In the genomic region with DNA sequence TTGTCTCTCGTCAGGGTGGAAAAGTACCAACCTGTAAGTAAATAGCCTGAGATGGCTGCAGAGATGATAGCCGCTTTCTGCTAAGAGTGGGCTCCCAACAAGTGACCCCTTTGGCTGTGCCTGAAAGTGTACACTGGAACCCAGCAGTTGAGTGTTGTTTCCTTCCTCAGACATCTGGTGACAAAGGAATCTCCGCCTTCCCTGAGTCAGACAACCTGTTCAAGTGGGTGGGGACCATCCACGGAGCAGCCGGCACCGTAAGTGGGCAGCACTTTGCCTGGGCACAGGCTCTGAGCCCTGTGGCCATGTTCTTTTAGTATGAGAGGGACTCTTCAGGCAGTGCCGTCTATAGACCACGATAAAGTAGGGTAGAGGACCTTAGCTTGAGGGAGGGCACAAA, we compare ENCODE assay signal across 10 mouse cellular contexts. TPM values are rescaled to one million over a fixed set of nuclear protein-coding genes. Genes with fewer than 3 reads are reported as not detected.
A peak's percentile ranks its signal among the peaks of the same experiment; 100 is the strongest.
DNase-seq lines count a peak whose midpoint lies in the region; ATAC-seq and TF ChIP-seq lines count a peak whose summit lies in the region.
"Had no signal": no experiment of that assay in that cellular context is flagged by ENCODE, and none has a peak within 500 bp of the region (broad histone marks: within the 10 kb centered on the region; RNA-seq: fewer than 3 reads in every experiment).

No protein-coding gene starts in this region.

- whole genome bisulfite sequencing in heart, embryonic 12.5 days: 69% methylated on average over 8 of the region's 8 CpGs
- WGBS in forebrain, embryonic 15.5 days: 79% methylated on average over 8 of the region's 8 CpGs
- 62% methylated on average over 8 of the region's 8 CpGs for WGBS in liver, embryonic 14.5 days (ENCODE audit: insufficient replicate concordance)

- TF ChIP-seq CTCF in C2C12 (IDR thresholded peaks at IDR 0.05; ENCODE audit: control insufficient read depth, insufficient read depth, insufficient read length): no peak
- no peak for TF ChIP-seq CTCF in liver, embryonic 14.5 days (IDR thresholded peaks at IDR 0.05; ENCODE audit: low read depth)

- peaks cover 32% of the 10 kb centered on the region for H3K4me1 ChIP-seq in heart, embryonic 12.5 days (replicated peaks)
- H3K4me1 ChIP-seq in forebrain, embryonic 15.5 days: peaks cover 25% of the 10 kb centered on the region
- H3K4me1 ChIP-seq in liver, embryonic 14.5 days (replicated peaks; ENCODE audit: control insufficient read depth in 2 of 2, insufficient read depth in 2 of 2, low read length in 1 of 2): peaks cover 29 to 34% of the 10 kb centered on the region in 2 experiments

- peak overlapping the region; percentile 85 for H3K9ac ChIP-seq in heart, embryonic 12.5 days
- 0 out of 2 replicates have a peak overlapping the region, but pooled peaks have one; percentile 53 for H3K9ac ChIP-seq in forebrain, embryonic 15.5 days (replicated peaks)
- H3K9ac ChIP-seq in liver, embryonic 14.5 days (replicated peaks): peak overlapping the region; percentile 98

- peaks cover 47% of the 10 kb centered on the region for H3K36me3 ChIP-seq in heart, embryonic 12.5 days
- H3K36me3 ChIP-seq in C2C12 (ENCODE audit: control insufficient read depth, insufficient read depth): peaks cover 48% of the 10 kb centered on the region
- peaks cover 22% of the 10 kb centered on the region for H3K36me3 ChIP-seq in forebrain, embryonic 15.5 days
- peaks cover 53% of the 10 kb centered on the region for H3K36me3 ChIP-seq in liver, embryonic 14.5 days (replicated peaks; ENCODE audit: control insufficient read depth, insufficient read depth, low read depth)

- peak overlapping the region; percentile 98 for H3ac ChIP-seq in C2C12 (ENCODE audit: control insufficient read depth, insufficient read length, low read depth)

- H3K9me3 ChIP-seq in heart, embryonic 12.5 days (replicated peaks): no peaks in the 10 kb centered on the region
- no peaks in the 10 kb centered on the region for H3K9me3 ChIP-seq in forebrain, embryonic 15.5 days
- H3K9me3 ChIP-seq in liver, embryonic 14.5 days (ENCODE audit: control insufficient read depth, low read length): no peaks in the 10 kb centered on the region

- no peak for DNase-seq in heart, postnatal 36 days
- DNase-seq in liver, embryonic 14.5 days (ENCODE audit: low read depth in 3 of 3, low spot score in 3 of 3): no peak
- DNase-seq in layer of hippocampus, adult 9-11 months: no peak
- DNase-seq in layer of hippocampus, adult 11-12 months (ENCODE audit: low spot score): no peak
- DNase-seq in gastrocnemius, postnatal 4 days (ENCODE audit: low spot score in 2 of 2): no peak

- no peak for ATAC-seq in heart, embryonic 12.5 days (ENCODE audit: insufficient number of reproducible peaks, low FRiP score)
- no peak for ATAC-seq in forebrain, embryonic 15.5 days (replicated peaks)
- ATAC-seq in liver, embryonic 14.5 days (ENCODE audit: insufficient read depth): no peak

- peak overlapping the region; percentile 88 for H3K4me3 ChIP-seq in heart, embryonic 12.5 days
- H3K4me3 ChIP-seq in C2C12 (ENCODE audit: insufficient read depth, poor library complexity, severe bottlenecking): peak overlapping the region; percentile 99
- peak overlapping the region; percentile 73 for H3K4me3 ChIP-seq in forebrain, embryonic 15.5 days
- peak overlapping the region; percentile 88 to 91 for H3K4me3 ChIP-seq in liver, embryonic 14.5 days (ENCODE audit: insufficient read depth in 1 of 2, low read depth in 2 of 2, low read length in 2 of 2)

- no peak for TF ChIP-seq EP300 in liver, embryonic 14.5 days (IDR thresholded peaks at IDR 0.05; ENCODE audit: low read depth)

- H3K27ac ChIP-seq in heart, embryonic 12.5 days (ENCODE audit: poor library complexity, severe bottlenecking): no peak overlapping the region
- H3K27ac ChIP-seq in forebrain, embryonic 15.5 days (replicated peaks): no peak overlapping the region
- H3K27ac ChIP-seq in liver, embryonic 14.5 days: peak overlapping the region; percentile 92

- peak overlapping the region; percentile 95 for H3K4me2 ChIP-seq in heart, embryonic 12.5 days
- H3K4me2 ChIP-seq in forebrain, embryonic 15.5 days (replicated peaks): peak overlapping the region; percentile 96
- H3K4me2 ChIP-seq in liver, embryonic 14.5 days (ENCODE audit: low read depth): peak overlapping the region; percentile 86

- peaks cover 31% of the 10 kb centered on the region for H3K79me2 ChIP-seq in C2C12 (ENCODE audit: control insufficient read depth, insufficient read depth)

- H3K79me3 ChIP-seq in C2C12 (ENCODE audit: low read depth): peaks cover 20% of the 10 kb centered on the region

- H3K27me3 ChIP-seq in heart, embryonic 12.5 days (replicated peaks): no peaks in the 10 kb centered on the region
- no peaks in the 10 kb centered on the region for H3K27me3 ChIP-seq in C2C12 (ENCODE audit: control insufficient read depth, insufficient read depth, insufficient read length)
- H3K27me3 ChIP-seq in forebrain, embryonic 15.5 days: no peaks in the 10 kb centered on the region
- H3K27me3 ChIP-seq in liver, embryonic 14.5 days (ENCODE audit: control insufficient read depth, insufficient read depth, low read length): no peaks in the 10 kb centered on the region

- intact Hi-C loops in heart, postnatal 36 days (cut with DNase I): no loop called here

TF ChIP-seq in C2C12, 6 proteins besides CTCF, POLR2A, EP300 and RAD21:
- TF ChIP-seq MYOG (IDR thresholded peaks at IDR 0.05; ENCODE audit: control insufficient read depth, extremely low read depth, insufficient read length) (no peak), USF1 (IDR thresholded peaks at IDR 0.05; ENCODE audit: low read depth) (no peak), FOSL1 (IDR thresholded peaks at IDR 0.05; ENCODE audit: insufficient read depth, low read length, poor library complexity, severe bottlenecking) (no peak)

RNA-seq across cellular contexts. Expression of a gene that starts 1.4 kb away (rescaled TPM):
- polyA plus RNA-seq in heart, embryonic 12.5 days (2016; fragmentation: Nextera tagmentation; extraction: Ambion mirVana): 455 and 459 TPM in 2 replicates
- 1 to 10 TPM; 2.5 to 3.1 TPM for total RNA-seq in heart, postnatal 36 days (2021)
- polyA plus RNA-seq in C2C12 (2012; fragmentation: generic; extraction: Trizol): 279 TPM
- 199 and 232 TPM in 2 replicates for polyA plus RNA-seq in forebrain, embryonic 15.5 days (2015; fragmentation: Nextera tagmentation; extraction: Ambion mirVana)
- 459 and 465 TPM in 2 replicates for polyA plus RNA-seq in liver, embryonic 14.5 days (2012; rRNA removed)
- polyA plus RNA-seq in liver, embryonic 14.5 days (2014; fragmentation: Nextera tagmentation; extraction: Ambion mirVana): 533 and 562 TPM in 2 replicates
- 10 to 100 TPM; 26.8 to 34.0 TPM for total RNA-seq in gastrocnemius, postnatal 4 days (2021)

RNA-seq across cellular contexts. Expression of a gene that starts 8.6 kb away (rescaled TPM):
- 0.36 and 1.6 TPM in 2 replicates for polyA plus RNA-seq in heart, embryonic 12.5 days (2016; fragmentation: Nextera tagmentation; extraction: Ambion mirVana)
- total RNA-seq in heart, postnatal 36 days (2021): not detected
- 4.7 TPM for polyA plus RNA-seq in C2C12 (2012; fragmentation: generic; extraction: Trizol)
- polyA plus RNA-seq in forebrain, embryonic 15.5 days (2015; fragmentation: Nextera tagmentation; extraction: Ambion mirVana): 0.45 and 0.60 TPM in 2 replicates
- polyA plus RNA-seq in liver, embryonic 14.5 days (2012; rRNA removed): 0.15 and 0.32 TPM in 2 replicates
- polyA plus RNA-seq in liver, embryonic 14.5 days (2014; fragmentation: Nextera tagmentation; extraction: Ambion mirVana): 0.44 TPM in 1 of 2 replicates, not detected in the other
- total RNA-seq in gastrocnemius, postnatal 4 days (2021): over 10,000 TPM; 10,138 to 10,688 TPM
- polyA plus RNA-seq: liver, adult 2 months had no signal

RNA-seq across cellular contexts. Expression of a gene that starts 14.5 kb away (rescaled TPM):
- 30.8 and 31.7 TPM in 2 replicates for polyA plus RNA-seq in heart, embryonic 12.5 days (2016; fragmentation: Nextera tagmentation; extraction: Ambion mirVana)
- 10 to 100 TPM; 23.4 to 29.0 TPM for total RNA-seq in heart, postnatal 36 days (2021)
- 19.5 TPM for polyA plus RNA-seq in C2C12 (2012; fragmentation: generic; extraction: Trizol)
- 24.6 and 29.8 TPM in 2 replicates for polyA plus RNA-seq in forebrain, embryonic 15.5 days (2015; fragmentation: Nextera tagmentation; extraction: Ambion mirVana)
- polyA plus RNA-seq in liver, embryonic 14.5 days (2012; rRNA removed): 2.3 TPM in 2 replicates
- 2.9 and 4.4 TPM in 2 replicates for polyA plus RNA-seq in liver, embryonic 14.5 days (2014; fragmentation: Nextera tagmentation; extraction: Ambion mirVana)
- 10 to 100 TPM; 23.4 to 24.6 TPM for total RNA-seq in gastrocnemius, postnatal 4 days (2021)

RNA-seq across cellular contexts. Expression of a gene that starts 25.3 kb away (rescaled TPM):
- polyA plus RNA-seq in heart, embryonic 12.5 days (2016; fragmentation: Nextera tagmentation; extraction: Ambion mirVana): 62.9 and 71.0 TPM in 2 replicates
- total RNA-seq in heart, postnatal 36 days (2021): 10 to 100 TPM; 22.8 to 29.3 TPM
- polyA plus RNA-seq in C2C12 (2012; fragmentation: generic; extraction: Trizol): 47.3 TPM
- polyA plus RNA-seq in forebrain, embryonic 15.5 days (2015; fragmentation: Nextera tagmentation; extraction: Ambion mirVana): 73.9 and 74.9 TPM in 2 replicates
- polyA plus RNA-seq in liver, embryonic 14.5 days (2012; rRNA removed): 16.2 and 26.0 TPM in 2 replicates
- polyA plus RNA-seq in liver, embryonic 14.5 days (2014; fragmentation: Nextera tagmentation; extraction: Ambion mirVana): 36.7 and 43.7 TPM in 2 replicates
- total RNA-seq in gastrocnemius, postnatal 4 days (2021): 10 to 100 TPM; 40.8 to 40.9 TPM

RNA-seq across cellular contexts. Expression of a gene that starts 25.4 kb away (rescaled TPM):
- 0.32 and 0.71 TPM in 2 replicates for polyA plus RNA-seq in heart, embryonic 12.5 days (2016; fragmentation: Nextera tagmentation; extraction: Ambion mirVana)
- not detected for total RNA-seq in heart, postnatal 36 days (2021)
- 0.13 TPM for polyA plus RNA-seq in C2C12 (2012; fragmentation: generic; extraction: Trizol)
- polyA plus RNA-seq in forebrain, embryonic 15.5 days (2015; fragmentation: Nextera tagmentation; extraction: Ambion mirVana): 1.1 and 1.7 TPM in 2 replicates
- polyA plus RNA-seq in liver, embryonic 14.5 days (2012; rRNA removed): 1.7 and 1.9 TPM in 2 replicates
- 1.6 and 2.1 TPM in 2 replicates for polyA plus RNA-seq in liver, embryonic 14.5 days (2014; fragmentation: Nextera tagmentation; extraction: Ambion mirVana)
- not detected for total RNA-seq in gastrocnemius, postnatal 4 days (2021)
- total RNA-seq: gastrocnemius, adult 8-10 months had no signal
